Mouse (Mus musculus) ES-E14 (cell line): Measurements from ENCODE around the gene Slc12a5.

ENCODE experiments used
- HCFC1 ChIP-seq: IDR thresholded peaks from 2 replicates; pipeline ENCODE4 v1.6.1; 2012; ENCODE audit warnings: low read length, inconsistent platforms, borderline replicate concordance; ENCODE audit not compliant: insufficient read depth
- MAFK ChIP-seq: IDR thresholded peaks from 2 replicates; pipeline ENCODE4 v1.6.1; 2014; ENCODE audit warnings: mild to moderate bottlenecking, low read depth, low read length, inconsistent platforms; ENCODE audit not compliant: insufficient read depth
- ZC3H11A ChIP-seq: IDR thresholded peaks from 2 replicates; pipeline ENCODE4 v1.6.1; 2012; ENCODE audit warnings: low read depth, mild to moderate bottlenecking, inconsistent platforms, low read length, borderline replicate concordance
- ZNF384 ChIP-seq: IDR thresholded peaks from 2 replicates; pipeline ENCODE4 v1.6.1; 2012; ENCODE audit warnings: low read depth, low read length, inconsistent platforms

DNA sequence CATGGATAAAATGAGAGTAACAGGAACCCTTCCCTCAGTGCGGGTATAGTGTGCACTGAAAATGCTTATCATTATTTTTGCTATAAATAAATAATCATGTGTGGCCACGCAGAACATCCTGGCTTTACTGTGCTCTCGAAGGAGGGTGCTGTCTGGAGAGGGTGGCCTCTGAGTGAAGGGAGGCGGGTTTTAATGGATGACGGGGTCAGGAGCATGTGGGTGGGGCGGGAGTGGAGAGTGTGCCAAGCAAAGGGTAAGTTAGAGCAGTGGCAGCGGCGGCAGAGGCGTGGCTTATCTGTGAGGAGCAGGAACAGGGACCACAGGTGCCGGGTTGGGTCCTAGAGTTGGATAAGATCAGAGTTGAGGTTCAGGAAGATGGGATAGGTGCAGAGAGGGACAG lies 31.2 kb downstream of the Slc12a5 start:
- no peak for TF ChIP-seq ZC3H11A
- no peak for TF ChIP-seq ZNF384
- no peak for TF ChIP-seq HCFC1
- no peak for TF ChIP-seq MAFK
